Mouse (Mus musculus) cerebellum, adult 2 months (tissue): ENCODE results near the gene Olfr32. TPM values are rescaled to one million over a fixed set of nuclear protein-coding genes. Genes with fewer than 3 reads are reported as not detected.
"Not testable (repeated sequence)": the region's sequence is repeated elsewhere in the genome, so short reads cannot be mapped to it uniquely, and the experiment has no call there.

Experiments used
- DNase-seq, 2 experiments: peaks; one replicate each; pipeline ENCODE4 v3.0.0; 2021
- H3K27ac ChIP-seq: fragments of 200-500 bp; 2 replicates; pipeline ENCODE4 v1.5.1; 2012; ENCODE audit warnings: low read length, control low read depth, inconsistent platforms; ENCODE audit not compliant: insufficient read depth
- H3K27me3 ChIP-seq: fragments of 200-500 bp; 2 replicates; pipeline ENCODE4 v1.6.1; 2012; ENCODE audit warnings: inconsistent platforms, mild to moderate bottlenecking, low read length, moderate library complexity; ENCODE audit not compliant: control insufficient read depth, insufficient read depth
- H3K4me1 ChIP-seq: fragments of 200-500 bp; 2 replicates; pipeline ENCODE4 v1.6.1; 2011; ENCODE audit warnings: low read length; ENCODE audit not compliant: control insufficient read depth, insufficient read depth
- H3K4me3 ChIP-seq: fragments of 200-500 bp; replicated peaks from 2 replicates; pipeline ENCODE3; 2011; ENCODE audit warnings: mild to moderate bottlenecking, low read depth, low read length, control low read depth; ENCODE audit not compliant: insufficient read depth
- CTCF ChIP-seq: fragments of 200-500 bp; IDR thresholded peaks from 2 replicates; pipeline ENCODE4 v1.5.1; 2011; ENCODE audit warnings: low read depth, mild to moderate bottlenecking, control low read depth, low read length, moderate library complexity, borderline replicate concordance; ENCODE audit not compliant: insufficient read depth
- POLR2A ChIP-seq: fragments of 200-500 bp; IDR thresholded peaks from 2 replicates; pipeline ENCODE4 v1.6.1; 2011; ENCODE audit warnings: low read length, control low read depth, borderline replicate concordance; ENCODE audit not compliant: insufficient read depth
- WGBS: fragments of 180-500 bp; shearing (Covaris S2); methylation state at CpG from one replicate; pipeline ENCODE4 v1.1.7; 2018; 5-methylcytosine and 5-hydroxymethylcytosine counted together
- polyA plus RNA-seq: library from polyadenylated mRNA; depleted of rRNA; stranded (reverse); fragments of >200 nt; gene quantifications from 2 replicates; pipeline ENCODE4 v1.2.3, GENCODE M21; 2012; rRNA removed

Olfr32 gene
- polyA plus RNA-seq, result not detected in 2 replicates

GRCm38 (mm10) chr2:90142196-90142595, at the start of gene Olfr32:
Gene Olfr32 (minus strand): TSS chr2:90142296.
- Histone ChIP-seq H3K4me1 (no peaks in the 10 kb centered on the region), H3K27me3 (no peaks in the 10 kb centered on the region), H3K27ac (no peak within 1 kb of the TSS), H3K4me3 (no peak within 1 kb of the TSS)
- DNase-seq, result no peak
- TF ChIP-seq POLR2A (no peak), CTCF (no peak)

GRCm38 (mm10) chr2:90187082-90187481, 45.0 kb upstream of the Olfr32 start:
- DNase-seq, H3K27me3 ChIP-seq, H3K4me3 ChIP-seq, H3K4me1 ChIP-seq, H3K27ac ChIP-seq: not testable (repeated sequence)
- WGBS, result no CpG with 5 or more reads among the region's 5 CpGs

- WGBS, result no CpG with 5 or more reads among the region's 4 CpGs
- not testable (repeated sequence) for H3K4me1 ChIP-seq, H3K4me3 ChIP-seq, H3K27me3 ChIP-seq, DNase-seq, H3K27ac ChIP-seq
Measured at GRCm38 (mm10) chr2:90186082-90186481, 44.0 kb upstream of the Olfr32 start.

DNA sequence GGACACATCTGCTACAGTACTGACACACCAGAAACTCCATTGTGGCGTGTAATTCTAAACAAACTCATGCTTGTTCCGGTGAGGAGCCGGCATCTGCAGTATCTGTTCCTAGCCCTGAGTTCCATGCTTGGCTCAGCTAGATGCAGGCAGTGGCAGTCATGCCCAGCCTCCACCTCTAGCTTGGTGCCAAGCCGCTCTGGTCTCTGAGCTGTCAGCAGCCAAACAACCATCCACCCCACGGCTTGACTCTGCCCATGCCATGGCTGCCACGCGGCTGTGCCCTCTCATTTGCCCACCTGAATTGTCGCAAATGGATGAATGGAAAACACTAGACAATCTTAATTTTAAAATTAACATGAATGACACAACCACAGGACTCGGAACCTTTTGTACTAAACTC, 11.8 kb upstream of the Olfr32 start:
- no peak overlapping the region for H3K27ac ChIP-seq
- H3K4me3 ChIP-seq, result no peak overlapping the region
- no peaks in the 10 kb centered on the region for H3K4me1 ChIP-seq
- DNase-seq, result no peak
- H3K27me3 ChIP-seq, result no peaks in the 10 kb centered on the region
- WGBS, result 61% methylated on average over 9 of the region's 9 CpGs
- TF ChIP-seq CTCF (no peak), POLR2A (no peak)

DNA sequence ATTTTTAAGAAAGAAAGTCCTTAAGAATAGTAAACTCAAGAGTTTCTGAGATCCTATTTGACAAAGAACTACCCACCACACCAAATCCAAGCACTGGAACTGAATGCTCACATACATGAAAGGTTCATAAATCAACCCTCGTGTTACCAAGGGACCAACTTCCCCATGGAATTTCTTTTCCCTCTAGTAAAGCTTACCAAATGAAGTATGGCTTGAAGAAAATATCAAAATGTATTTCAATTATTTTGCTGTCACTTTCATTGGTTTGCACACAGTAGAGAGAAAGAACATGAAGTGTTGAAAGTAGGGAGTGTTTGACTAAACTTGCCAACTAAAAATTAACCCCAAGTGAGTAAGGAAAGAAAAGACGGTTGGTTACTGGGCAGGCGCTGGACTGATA, 10.9 kb upstream of the Olfr32 start, which contains the start of gene Olfr1270:
TSS of gene Olfr1270 (minus strand) at position 101 of the 400 bp plus-strand sequence.
- Histone ChIP-seq H3K4me3 (no peak within 1 kb of the TSS), H3K27ac (no peak within 1 kb of the TSS), H3K27me3 (no peaks in the 10 kb centered on the region), H3K4me1 (no peaks in the 10 kb centered on the region)
- TF ChIP-seq CTCF, result no peak
- TF ChIP-seq POLR2A, result no peak
- no peak for DNase-seq
- WGBS, result 81% methylated on average over 3 of the region's 3 CpGs

GRCm38 (mm10) chr2:90121312-90121711, 20.8 kb downstream of the Olfr32 start, which contains the start of gene Olfr1269:
Gene Olfr1269 (minus strand): TSS chr2:90121412.
- Histone ChIP-seq H3K27me3 (no peaks in the 10 kb centered on the region), H3K27ac (no peak within 1 kb of the TSS), H3K4me1 (no peaks in the 10 kb centered on the region), H3K4me3 (no peak within 1 kb of the TSS)
- 89% methylated on average over 1 of the region's 1 CpGs for WGBS
- TF ChIP-seq CTCF, result no peak
- TF ChIP-seq POLR2A, result no peak
- no peak for DNase-seq

Other genes starting within 250 kb of the Olfr32 start
- not detected in 2 replicates for gene Olfr1258, start 215.0 kb downstream of the Olfr32 start, polyA plus RNA-seq
- not detected in 2 replicates for gene Olfr1259, start 193.6 kb downstream of the Olfr32 start, polyA plus RNA-seq
- gene Olfr1260, start 168.0 kb downstream of the Olfr32 start, polyA plus RNA-seq, result not detected in 2 replicates
- gene Olfr1261, start 151.1 kb downstream of the Olfr32 start, polyA plus RNA-seq, result not detected in 2 replicates
- gene Olfr1262, start 142.2 kb downstream of the Olfr32 start, polyA plus RNA-seq, result not detected in 2 replicates
- gene Olfr1263, start 130.2 kb downstream of the Olfr32 start, polyA plus RNA-seq, result not detected in 2 replicates
- gene Olfr1264, start 116.7 kb downstream of the Olfr32 start, polyA plus RNA-seq, result not detected in 2 replicates
- not detected in 2 replicates for gene Olfr1265, start 107.0 kb downstream of the Olfr32 start, polyA plus RNA-seq
- not detected in 2 replicates for gene Olfr140, start 78.7 kb downstream of the Olfr32 start, polyA plus RNA-seq
- gene Olfr1269, start 20.9 kb downstream of the Olfr32 start, polyA plus RNA-seq, result not detected in 2 replicates
- gene Olfr1270, start 10.8 kb upstream of the Olfr32 start, polyA plus RNA-seq, result not detected in 2 replicates
- not detected in 2 replicates for gene Olfr1506, start 82.2 kb upstream of the Olfr32 start, polyA plus RNA-seq
- gene Olfr142, start 115.3 kb upstream of the Olfr32 start, polyA plus RNA-seq, result not detected in 2 replicates
- not detected in 2 replicates for gene Olfr1271, start 128.7 kb upstream of the Olfr32 start, polyA plus RNA-seq
- gene Olfr1272, start 150.5 kb upstream of the Olfr32 start, polyA plus RNA-seq, result not detected in 2 replicates
- not detected in 2 replicates for gene Gm13769, start 179.9 kb upstream of the Olfr32 start, polyA plus RNA-seq